Mouse (Mus musculus) stomach, postnatal 0 days (tissue): ENCODE results near the gene Lrtm1. TPM values are rescaled to one million over a fixed set of nuclear protein-coding genes. Genes with fewer than 3 reads are reported as not detected.

ENCODE experiments used
- ATAC-seq: fragments of 200-750 bp; cut with Nextera tagmentation; 2 replicates; pipeline ENCODE4 v1.8.0; 2017; ENCODE audit not compliant: low FRiP score, low TSS enrichment
- DNase-seq: peaks from one replicate; pipeline ENCODE4 v3.0.0-alpha.2; 2016; ENCODE audit warnings: low spot score
- H3K27ac ChIP-seq: fragments of 300-500 bp; sonication (generic); replicated peaks from 2 replicates; pipeline ENCODE4 v1.5.1; 2014; ENCODE audit warnings: mild to moderate bottlenecking, control low read depth
- H3K27me3 ChIP-seq: fragments of 300-500 bp; sonication (generic); 2 replicates; pipeline ENCODE4 v1.6.1; 2014; ENCODE audit warnings: low read length; ENCODE audit not compliant: control insufficient read depth, insufficient read depth
- H3K36me3 ChIP-seq: fragments of 300-500 bp; sonication (generic); 2 replicates; pipeline ENCODE4 v1.6.1; 2014; ENCODE audit warnings: low read length, mixed read lengths; ENCODE audit not compliant: control insufficient read depth, insufficient read depth
- H3K4me1 ChIP-seq: fragments of 300-500 bp; sonication (generic); replicated peaks from 2 replicates; pipeline ENCODE4 v1.6.1; 2014; ENCODE audit warnings: antibody characterized with exemption; ENCODE audit not compliant: control insufficient read depth, insufficient read depth
- H3K4me2 ChIP-seq: fragments of 300-500 bp; sonication (generic); replicated peaks from 2 replicates; pipeline ENCODE4 v1.6.1; 2014; ENCODE audit warnings: low read depth, mild to moderate bottlenecking, control low read depth, moderate library complexity
- H3K4me3 ChIP-seq: fragments of 300-500 bp; sonication (generic); 2 replicates; pipeline ENCODE4 v1.5.1; 2014; ENCODE audit warnings: low read depth, low read length, control low read depth
- H3K9ac ChIP-seq: fragments of 300-500 bp; sonication (generic); 2 replicates; pipeline ENCODE4 v1.6.1; 2014; ENCODE audit warnings: mild to moderate bottlenecking, low read length, control low read depth, mixed read lengths
- H3K9me3 ChIP-seq: fragments of 300-500 bp; sonication (generic); 2 replicates; pipeline ENCODE4 v1.6.1; 2016; ENCODE audit warnings: low read length; ENCODE audit not compliant: control insufficient read depth
- CTCF ChIP-seq: IDR thresholded peaks from 2 replicates; pipeline ENCODE4 v1.5.1; 2016; ENCODE audit warnings: antibody characterized with exemption, low read depth, mild to moderate bottlenecking, moderate library complexity
- EP300 ChIP-seq: optimal IDR thresholded peaks from 2 replicates; pipeline ENCODE3; 2016; ENCODE audit warnings: antibody characterized with exemption
- WGBS: fragments of 180-500 bp; shearing (Covaris S2); extraction: QIAGEN DNeasy Blood & Tissue Kit; methylation state at CpG from one replicate; pipeline ENCODE4 v1.1.7; 2014; 5-methylcytosine and 5-hydroxymethylcytosine counted together
- polyA plus RNA-seq: library from polyadenylated mRNA; unstranded; fragments of >200 nt; fragmentation: Nextera tagmentation; extraction: Ambion mirVana; gene quantifications from 2 replicates; pipeline ENCODE4 v1.2.1, GENCODE M21; 2015

The Lrtm1 gene
- polyA plus RNA-seq, 1 experiment from 2014 or later = not detected

DNA sequence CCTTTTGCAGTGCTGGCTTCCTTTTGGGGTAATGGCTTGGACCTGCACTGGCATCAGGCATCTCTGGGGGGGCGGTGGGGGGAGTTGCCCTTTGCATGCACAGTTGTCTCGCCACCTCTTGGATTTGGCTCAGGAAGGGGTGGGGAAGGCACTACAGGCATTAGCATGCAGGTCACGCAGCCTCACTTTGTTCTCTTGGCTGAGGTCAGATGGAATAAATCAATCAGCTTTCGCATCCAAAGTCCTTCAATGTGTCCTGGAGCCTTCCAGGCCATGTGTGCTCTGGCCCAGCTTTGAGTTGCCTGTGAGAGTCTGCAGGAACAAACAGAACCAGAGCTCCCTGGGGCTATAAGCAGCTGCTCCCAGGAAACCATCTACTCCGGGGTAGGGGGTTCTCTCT, 2.1 kb upstream of the Lrtm1 start:
- H3K9me3 ChIP-seq = no peaks in the 10 kb centered on the region
- DNase-seq (no peak), ATAC-seq (no peak)
- no peak overlapping the region for H3K4me2 ChIP-seq
- TF ChIP-seq EP300 (no peak), CTCF (no peak)
- no peak overlapping the region for H3K27ac ChIP-seq
- no peaks in the 10 kb centered on the region for H3K27me3 ChIP-seq
- H3K36me3 ChIP-seq = no peaks in the 10 kb centered on the region
- H3K9ac ChIP-seq = no peak overlapping the region
- 59% methylated on average over 5 of the region's 5 CpGs for WGBS
- no peak overlapping the region for H3K4me3 ChIP-seq
- no peaks in the 10 kb centered on the region for H3K4me1 ChIP-seq

GRCm38 (mm10) chr14:29018316-29019000, 450 bp downstream of the Lrtm1 start:
- Histone ChIP-seq H3K4me2 (no peak overlapping the region), H3K27ac (no peak overlapping the region), H3K36me3 (no peaks in the 10 kb centered on the region), H3K27me3 (no peaks in the 10 kb centered on the region), H3K4me3 (no peak overlapping the region), H3K9ac (no peak overlapping the region), H3K9me3 (no peaks in the 10 kb centered on the region), H3K4me1 (no peaks in the 10 kb centered on the region)
- TF ChIP-seq EP300 (no peak), CTCF (no peak)
- ATAC-seq = no peak
- 64% methylated on average over 7 of the region's 7 CpGs for WGBS
- no peak for DNase-seq

DNA sequence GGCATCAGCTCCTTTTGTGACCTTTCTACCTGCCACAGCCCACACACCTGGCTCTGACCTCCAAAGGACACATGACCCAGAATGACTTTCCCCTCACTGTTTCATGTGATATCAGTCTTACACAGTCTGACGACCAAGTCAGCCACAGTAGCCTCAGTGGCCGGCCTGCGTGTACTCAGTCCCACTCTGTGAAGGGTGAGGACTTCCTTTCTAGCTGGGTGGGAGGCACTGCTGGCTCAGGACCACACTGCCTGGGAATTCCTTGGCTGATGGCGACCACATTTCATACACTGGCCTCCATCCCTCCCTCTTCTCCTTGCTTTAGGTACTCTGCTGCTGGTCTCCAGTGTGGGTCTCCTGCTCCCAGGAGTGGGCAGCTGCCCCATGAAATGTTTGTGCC, 3.3 kb downstream of the Lrtm1 start:
- no peak for TF ChIP-seq CTCF
- TF ChIP-seq EP300 = no peak
- ATAC-seq (no peak), DNase-seq (no peak)
- no peaks in the 10 kb centered on the region for H3K9me3 ChIP-seq
- no peak overlapping the region for H3K9ac ChIP-seq
- H3K36me3 ChIP-seq = no peaks in the 10 kb centered on the region
- H3K4me2 ChIP-seq = no peak overlapping the region
- no peaks in the 10 kb centered on the region for H3K27me3 ChIP-seq
- no peaks in the 10 kb centered on the region for H3K4me1 ChIP-seq
- no peak overlapping the region for H3K27ac ChIP-seq
- WGBS = 66% methylated on average over 4 of the region's 4 CpGs
- no peak overlapping the region for H3K4me3 ChIP-seq

DNA sequence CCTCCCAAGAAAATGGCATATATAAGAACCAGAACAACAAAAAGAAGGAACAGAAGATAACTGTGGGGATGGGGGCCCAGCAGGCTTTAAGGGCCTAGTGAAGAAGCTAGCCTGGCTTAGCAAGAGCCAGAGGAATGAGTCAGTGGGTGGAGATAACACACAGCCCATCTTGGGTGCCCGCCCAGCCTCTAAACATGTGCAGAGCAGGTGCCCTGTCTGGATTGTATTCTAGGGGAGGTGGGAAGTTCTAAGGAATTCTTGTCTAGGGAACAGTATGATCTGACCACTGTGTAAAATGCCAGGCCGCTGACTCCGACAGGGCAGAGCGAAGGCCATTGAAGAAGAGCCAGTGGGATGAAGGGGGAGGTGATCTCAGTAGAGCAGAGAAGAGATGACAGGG, 5.2 kb downstream of the Lrtm1 start:
- no peak overlapping the region for H3K9ac ChIP-seq
- no peak overlapping the region for H3K4me2 ChIP-seq
- DNase-seq (no peak), ATAC-seq (no peak)
- no peak overlapping the region for H3K27ac ChIP-seq
- H3K27me3 ChIP-seq = no peaks in the 10 kb centered on the region
- 93% methylated on average over 4 of the region's 4 CpGs for WGBS
- no peak overlapping the region for H3K4me3 ChIP-seq
- TF ChIP-seq CTCF (no peak), EP300 (no peak)
- no peaks in the 10 kb centered on the region for H3K36me3 ChIP-seq
- H3K9me3 ChIP-seq = no peaks in the 10 kb centered on the region
- no peaks in the 10 kb centered on the region for H3K4me1 ChIP-seq

DNA sequence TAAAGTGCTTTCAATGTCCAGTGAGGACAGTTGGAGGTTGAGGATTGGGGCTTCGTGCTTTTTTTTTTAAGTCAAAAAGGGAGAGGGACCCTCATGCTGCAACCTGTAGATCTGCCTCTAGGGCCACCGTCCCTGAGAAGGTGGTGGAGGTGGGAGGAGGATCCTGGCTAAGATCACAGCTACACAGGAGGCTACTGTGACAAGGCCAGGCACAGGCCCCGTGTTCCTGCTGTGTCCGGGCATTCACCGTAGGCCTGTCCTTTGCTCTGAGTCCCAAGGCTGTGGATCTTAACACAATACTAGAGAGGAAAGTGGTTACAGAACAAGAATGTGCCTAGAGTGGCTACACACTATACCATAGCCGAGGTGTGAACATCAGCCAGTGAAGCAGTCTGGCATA, 7.3 kb downstream of the Lrtm1 start:
- no peak for ATAC-seq
- H3K27ac ChIP-seq = no peak overlapping the region
- H3K9me3 ChIP-seq = no peaks in the 10 kb centered on the region
- no peak overlapping the region for H3K4me3 ChIP-seq
- H3K36me3 ChIP-seq = no peaks in the 10 kb centered on the region
- TF ChIP-seq EP300 (no peak), CTCF (no peak)
- H3K4me2 ChIP-seq = no peak overlapping the region
- H3K9ac ChIP-seq = no peak overlapping the region
- DNase-seq = no peak
- H3K27me3 ChIP-seq = no peaks in the 10 kb centered on the region
- 88% methylated on average over 6 of the region's 6 CpGs for WGBS
- no peaks in the 10 kb centered on the region for H3K4me1 ChIP-seq

GRCm38 (mm10) chr14:29027276-29027675, 9.3 kb downstream of the Lrtm1 start:
- H3K9ac ChIP-seq = no peak overlapping the region
- WGBS = 86% methylated on average over 5 of the region's 5 CpGs
- no peak for TF ChIP-seq EP300
- peak; percentile 12; the same call in 1 of the 2 replicates for TF ChIP-seq CTCF
- no peaks in the 10 kb centered on the region for H3K9me3 ChIP-seq
- ATAC-seq = no peak
- H3K36me3 ChIP-seq = no peaks in the 10 kb centered on the region
- H3K27ac ChIP-seq = no peak overlapping the region
- DNase-seq = no peak
- H3K4me3 ChIP-seq = no peak overlapping the region
- H3K27me3 ChIP-seq = no peaks in the 10 kb centered on the region
- no peaks in the 10 kb centered on the region for H3K4me1 ChIP-seq
- no peak overlapping the region for H3K4me2 ChIP-seq
